Mouse (Mus musculus) G1E-ER4 (cell line): Measurements from ENCODE around the gene Fgf8. TPM values are rescaled to one million over a fixed set of nuclear protein-coding genes. Genes with fewer than 3 reads are reported as not detected.

Experiments
- GATA1 ChIP-seq: IDR thresholded peaks from one replicate; pipeline ENCODE4 v1.8.0; 2012; ENCODE audit warnings: low read length, inconsistent platforms
- polyA plus RNA-seq: library from polyadenylated mRNA; stranded (reverse); fragments of >175 nt; gene quantifications from 2 replicates; pipeline ENCODE4 v1.2.3, GENCODE M21; 2012

The Fgf8 gene
- not detected in 2 replicates for polyA plus RNA-seq

DNA sequence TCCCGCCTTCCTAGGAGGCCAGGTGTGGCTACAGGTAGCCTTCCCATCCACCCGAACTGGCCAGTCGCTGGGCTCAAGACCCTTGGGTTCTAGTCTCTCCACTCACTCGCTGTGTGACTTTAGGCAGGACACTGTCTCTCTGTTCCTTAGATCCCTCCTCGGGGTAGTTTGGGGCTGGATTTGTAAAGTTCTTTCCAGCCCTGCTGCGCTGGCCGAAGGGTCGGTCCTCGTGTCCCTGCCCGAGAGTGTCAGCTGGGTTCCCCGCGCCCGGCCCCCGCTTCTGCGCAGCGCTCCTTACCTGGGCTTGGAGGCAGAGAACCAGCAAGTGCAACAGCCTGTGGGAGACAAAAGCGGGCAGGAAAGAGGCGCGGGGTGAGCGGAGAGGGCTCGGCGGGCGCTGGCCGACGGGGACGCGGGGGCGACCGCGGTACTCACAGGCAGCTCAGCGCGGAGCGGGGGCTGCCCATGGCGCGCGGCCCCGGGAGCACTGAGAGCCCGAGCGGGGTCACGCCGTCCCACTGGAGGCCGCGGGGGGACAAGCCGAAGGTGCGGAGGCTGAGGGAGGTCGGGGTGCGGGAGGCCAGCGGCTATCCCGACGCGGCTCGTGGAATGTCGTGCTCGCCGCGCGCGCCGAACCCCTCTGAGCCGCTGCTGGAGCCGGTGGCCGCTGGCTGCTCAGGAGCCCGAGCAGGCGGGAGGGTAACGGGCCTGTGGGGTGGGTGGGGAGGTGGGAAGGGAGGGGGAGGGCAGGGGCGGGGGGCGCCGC is at the start of gene Fgf8:
Fgf8 (minus strand) TSS at position 698 of the 766 bp plus-strand sequence.
- no peak for TF ChIP-seq GATA1

DNA sequence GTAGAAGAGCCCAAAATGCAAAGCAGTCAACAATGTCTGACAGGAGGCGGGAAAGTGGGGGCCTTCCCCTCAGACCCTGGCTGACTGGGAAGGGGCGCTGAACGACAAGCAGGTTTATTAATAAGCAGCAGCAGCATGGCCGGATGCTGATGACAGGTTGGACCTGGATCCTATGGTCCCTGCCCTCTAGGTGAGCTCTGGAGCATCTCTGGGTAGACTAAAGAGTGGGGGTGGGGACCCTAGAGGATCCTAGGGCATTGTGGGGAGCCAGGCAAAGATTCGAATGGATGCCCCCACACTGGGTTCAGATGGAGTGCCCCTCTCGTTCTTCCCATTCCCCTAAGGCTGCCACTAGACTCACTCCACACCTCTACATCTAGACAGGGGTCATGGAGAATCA is 49.7 kb upstream of the Fgf8 start:
- TF ChIP-seq GATA1: no peak

GRCm38 (mm10) chr19:45789888-45790874 is 47.5 kb upstream of the Fgf8 start:
- no peak for TF ChIP-seq GATA1

- TF ChIP-seq GATA1: no peak
Measured at GRCm38 (mm10) chr19:45789365-45789764, 46.6 kb upstream of the Fgf8 start.

GRCm38 (mm10) chr19:45788337-45788736 is 45.6 kb upstream of the Fgf8 start:
- TF ChIP-seq GATA1: no peak

- TF ChIP-seq GATA1: no peak
Measured at GRCm38 (mm10) chr19:45787450-45787849, 44.7 kb upstream of the Fgf8 start.

- no peak for TF ChIP-seq GATA1
Measured at GRCm38 (mm10) chr19:45785470-45785869, 42.8 kb upstream of the Fgf8 start.

GRCm38 (mm10) chr19:45783933-45784576 is 41.3 kb upstream of the Fgf8 start:
- no peak for TF ChIP-seq GATA1

DNA sequence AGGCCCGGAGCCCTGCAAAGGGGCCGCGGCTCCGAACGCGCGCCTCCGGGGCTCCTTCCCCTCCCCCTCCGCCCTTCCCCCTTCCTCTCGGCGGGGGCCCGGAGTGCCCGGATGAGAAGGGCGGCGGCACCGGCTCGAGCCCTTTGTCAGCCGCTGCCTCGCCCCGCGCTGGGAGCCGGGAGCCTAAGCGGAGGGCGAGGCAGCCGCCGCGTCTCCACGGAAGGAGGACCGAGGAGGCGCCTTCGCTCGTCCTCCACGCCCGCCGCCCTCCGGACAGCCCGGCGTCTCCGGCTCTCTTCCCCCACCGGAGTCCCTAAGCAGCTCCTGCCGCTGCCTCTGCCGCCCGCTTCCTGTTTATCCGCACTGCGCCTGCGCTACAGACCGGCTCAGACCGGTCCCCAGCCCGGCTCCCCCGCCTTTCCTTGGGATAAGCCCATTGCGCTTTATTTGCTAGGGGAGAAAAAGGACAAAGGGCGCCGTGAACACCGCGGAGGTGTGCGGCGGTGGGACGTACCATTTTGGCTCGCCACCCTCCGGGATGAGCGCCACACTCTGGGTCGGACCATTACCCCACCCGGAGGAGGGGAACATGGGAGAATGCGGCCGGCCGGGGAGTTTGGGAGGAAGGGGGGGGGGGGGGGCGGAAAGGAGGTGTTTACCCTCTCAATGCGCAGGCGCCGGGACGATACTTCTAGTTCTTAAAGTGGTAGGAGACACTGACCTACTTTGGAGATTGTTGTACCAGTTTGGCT is 40.6 kb upstream of the Fgf8 start, which contains the start of gene Mgea5:
Mgea5 (minus strand) TSS at position 657 of the 752 bp plus-strand sequence.
- TF ChIP-seq GATA1: no peak

DNA sequence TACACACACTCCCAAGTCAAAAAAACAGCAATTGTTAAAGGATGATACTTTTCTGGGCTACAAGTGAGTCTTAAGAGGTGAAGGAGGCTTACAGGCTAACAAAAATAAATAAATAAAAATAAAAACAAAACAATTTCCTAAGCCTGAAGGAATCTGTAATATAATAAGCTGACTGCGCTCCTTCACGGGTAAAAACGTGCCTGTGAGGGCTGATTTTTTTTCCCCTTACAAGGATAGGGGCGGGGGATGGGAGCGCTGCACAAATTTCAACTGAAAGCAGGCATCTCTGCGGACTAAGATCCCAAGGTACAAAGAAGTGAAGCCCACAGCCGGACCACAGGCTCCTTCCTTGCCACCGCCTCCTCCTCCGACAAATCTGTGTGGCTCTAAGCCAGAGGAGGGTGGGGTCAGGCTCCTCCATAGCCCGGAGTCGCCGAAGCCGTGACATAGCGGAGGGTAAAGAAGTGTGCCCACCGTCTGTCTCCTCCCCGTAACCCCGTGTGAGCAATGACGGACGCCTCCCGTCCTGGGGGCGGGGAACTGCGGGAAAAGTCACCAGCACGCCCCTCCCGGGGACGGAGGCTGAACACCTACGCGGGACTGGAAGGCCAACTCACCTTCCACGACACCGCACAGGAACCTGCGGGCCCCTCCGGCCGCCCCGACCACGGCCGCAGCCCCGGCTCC is 39.7 kb upstream of the Fgf8 start:
- TF ChIP-seq GATA1: no peak

- no peak for TF ChIP-seq GATA1
Measured at GRCm38 (mm10) chr19:45781676-45782075, 39.0 kb upstream of the Fgf8 start.

DNA sequence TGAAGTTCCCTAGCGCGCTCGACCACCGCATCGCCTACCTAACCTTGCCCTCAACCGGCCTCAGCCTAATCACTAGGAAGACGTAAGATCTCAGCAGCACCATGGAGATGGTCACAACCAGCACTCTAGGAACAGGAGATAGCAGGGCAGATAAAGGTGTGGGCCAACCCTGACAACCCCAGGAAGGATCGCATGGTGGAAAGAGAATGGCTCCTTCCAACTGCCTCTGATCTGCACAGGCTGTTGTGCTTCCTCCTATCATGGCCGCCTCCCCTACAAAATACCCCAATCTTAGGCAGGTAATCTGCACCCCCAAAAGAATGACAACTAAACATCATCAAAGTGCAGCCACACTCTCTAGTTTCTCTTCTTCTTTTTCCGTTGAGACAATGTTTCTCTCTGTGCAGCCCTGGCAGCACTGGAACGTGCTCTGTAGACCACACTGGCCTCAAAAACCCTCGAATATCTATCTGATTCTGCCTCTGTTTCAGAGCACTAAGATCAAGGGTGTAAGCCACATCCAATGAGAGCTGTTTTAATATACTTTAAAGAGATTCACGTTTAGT is 37.7 kb upstream of the Fgf8 start:
- no peak for TF ChIP-seq GATA1

- TF ChIP-seq GATA1: no peak
Measured at GRCm38 (mm10) chr19:45775486-45775885, 32.8 kb upstream of the Fgf8 start.

GRCm38 (mm10) chr19:45771501-45771900 is 28.8 kb upstream of the Fgf8 start:
- TF ChIP-seq GATA1: no peak

DNA sequence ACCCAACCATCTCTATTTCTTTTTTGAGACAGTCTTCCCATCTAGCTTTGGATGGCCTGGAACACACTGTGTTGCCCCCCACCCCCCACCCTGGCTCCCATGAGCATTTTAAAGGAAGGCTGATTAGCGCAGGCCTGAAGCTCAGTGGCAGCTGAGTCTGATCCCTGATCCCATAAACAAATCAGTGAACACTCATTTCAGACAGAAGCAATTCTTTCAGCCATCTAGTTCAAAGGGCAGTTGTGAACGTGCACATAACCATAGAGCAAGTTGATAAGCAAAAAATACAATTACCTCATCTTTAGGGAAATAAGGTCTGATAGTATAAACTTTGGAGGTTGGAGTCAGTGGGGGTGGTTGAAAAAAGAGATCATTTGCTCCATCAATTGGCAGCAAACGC is 18.1 kb upstream of the Fgf8 start:
- no peak for TF ChIP-seq GATA1
